Mouse (Mus musculus): ENCODE measurements at regions not wholly inside any gene's neighbourhood (a gene's known extent, or its start where the extent isn't known, plus 50 kb on each side); places are given as distances from the start of the nearest gene placed in this dataset.

DNA sequence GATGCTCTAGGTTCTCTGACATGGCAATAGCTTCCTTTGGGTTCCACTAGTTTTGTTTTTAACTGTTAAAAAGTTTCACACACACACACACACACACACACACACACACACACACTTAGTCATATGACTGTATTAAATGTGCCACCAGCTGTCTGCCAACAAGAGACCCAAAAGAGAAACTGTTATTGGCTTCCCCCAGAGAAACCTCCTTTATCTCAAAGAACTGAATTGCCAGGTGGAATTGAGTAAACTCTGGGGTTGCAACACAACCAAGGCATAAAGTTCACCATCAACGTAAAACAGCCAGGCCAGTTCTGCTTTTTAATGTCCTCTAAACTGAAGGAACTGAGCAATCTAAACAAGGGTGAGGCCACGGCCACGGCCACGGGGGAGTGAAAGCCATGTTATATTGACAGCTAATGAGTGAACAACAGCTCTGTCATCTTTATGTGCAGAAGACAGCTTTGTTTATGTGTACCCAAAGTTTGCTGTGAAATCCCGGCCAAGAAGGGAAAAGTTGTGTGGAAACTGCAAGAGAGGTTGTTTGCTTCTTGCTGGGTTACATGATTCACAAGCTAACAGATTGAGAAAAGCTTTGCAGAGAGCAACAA, 69.3 kb downstream of the Btg1 start:
- no peak for ATAC-seq (replicated peaks)
- Histone ChIP-seq H3K27me3 (replicated peaks) (no peaks in the 10 kb centered on the region), H3K36me3 (replicated peaks) (no peaks in the 10 kb centered on the region), H3K9ac (no peak overlapping the region), H3K27ac (no peak overlapping the region), H3K9me3 (no peaks in the 10 kb centered on the region), H3K4me1 (no peaks in the 10 kb centered on the region), H3K4me3 (no peak overlapping the region), H3K4me2 (no peak overlapping the region)
- 81% methylated on average over 5 of the region's 5 CpGs for WGBS

DNA sequence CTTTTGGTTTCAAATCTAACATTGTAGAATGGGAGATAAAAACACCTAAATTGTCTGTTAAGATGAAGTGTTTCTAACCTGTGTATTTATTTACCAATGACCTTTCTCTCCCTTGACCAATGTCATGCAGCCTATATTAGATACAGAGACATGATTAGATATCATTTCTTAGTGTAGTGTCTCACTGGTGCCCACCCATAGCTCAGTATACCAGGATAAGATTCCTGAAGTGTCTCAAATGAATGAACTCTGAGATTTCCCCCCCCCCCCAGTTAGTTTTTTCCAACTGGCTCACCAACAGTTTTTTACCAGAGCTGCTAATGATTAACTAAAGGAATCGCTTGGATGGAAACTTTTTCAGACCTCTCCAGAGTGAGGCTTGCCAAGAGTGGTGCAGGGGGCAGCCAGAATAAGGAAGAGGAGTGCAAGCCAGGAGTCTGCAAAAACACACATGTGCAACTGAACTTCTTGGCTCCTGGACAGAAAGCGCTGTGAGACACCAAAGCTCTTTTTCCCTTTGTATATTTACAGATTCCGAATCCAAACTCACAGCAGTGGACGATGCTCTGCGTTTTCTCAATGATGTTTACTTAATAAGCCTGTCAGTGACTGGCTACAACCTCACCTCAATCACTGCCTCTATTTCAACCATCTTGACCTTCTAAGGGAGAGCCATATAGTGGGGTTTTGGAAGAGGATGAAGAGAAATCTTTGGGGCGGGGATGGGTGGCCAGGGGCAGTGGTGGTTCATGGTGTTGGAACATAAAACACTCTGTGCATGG, 70.0 kb downstream of the Btg1 start:
- no peak overlapping the region for H3K4me2 ChIP-seq
- WGBS: 86% methylated on average over 6 of the region's 6 CpGs
- H3K4me3 ChIP-seq: no peak overlapping the region
- H3K9me3 ChIP-seq: no peaks in the 10 kb centered on the region
- no peak overlapping the region for H3K27ac ChIP-seq
- ATAC-seq (replicated peaks): no peak
- no peaks in the 10 kb centered on the region for H3K36me3 ChIP-seq (replicated peaks)
- no peaks in the 10 kb centered on the region for H3K4me1 ChIP-seq
- no peaks in the 10 kb centered on the region for H3K27me3 ChIP-seq (replicated peaks)
- H3K9ac ChIP-seq: no peak overlapping the region

DNA sequence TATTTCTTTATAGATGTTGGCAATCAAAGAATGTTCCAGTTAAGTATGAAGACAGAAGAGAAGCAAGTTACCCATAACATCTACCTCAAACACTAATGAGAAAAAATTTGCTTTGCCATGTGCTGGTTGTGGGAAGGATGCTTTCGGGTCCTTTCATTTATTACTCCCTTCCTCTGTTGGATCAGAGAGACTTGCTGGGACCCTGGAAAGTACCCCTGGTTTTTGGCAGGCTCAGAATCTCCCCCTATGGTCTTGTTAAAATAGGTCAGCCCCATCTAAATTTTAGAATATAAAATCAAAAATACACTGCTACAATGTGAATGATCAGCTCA, 70.6 kb downstream of the Btg1 start:
- no peak overlapping the region for H3K4me3 ChIP-seq
- no peak overlapping the region for H3K9ac ChIP-seq
- 90% methylated on average over 1 of the region's 1 CpGs for WGBS
- H3K36me3 ChIP-seq (replicated peaks): no peaks in the 10 kb centered on the region
- H3K27ac ChIP-seq: no peak overlapping the region
- no peaks in the 10 kb centered on the region for H3K27me3 ChIP-seq (replicated peaks)
- H3K4me2 ChIP-seq: no peak overlapping the region
- no peaks in the 10 kb centered on the region for H3K4me1 ChIP-seq
- no peak for ATAC-seq (replicated peaks)
- no peaks in the 10 kb centered on the region for H3K9me3 ChIP-seq

DNA sequence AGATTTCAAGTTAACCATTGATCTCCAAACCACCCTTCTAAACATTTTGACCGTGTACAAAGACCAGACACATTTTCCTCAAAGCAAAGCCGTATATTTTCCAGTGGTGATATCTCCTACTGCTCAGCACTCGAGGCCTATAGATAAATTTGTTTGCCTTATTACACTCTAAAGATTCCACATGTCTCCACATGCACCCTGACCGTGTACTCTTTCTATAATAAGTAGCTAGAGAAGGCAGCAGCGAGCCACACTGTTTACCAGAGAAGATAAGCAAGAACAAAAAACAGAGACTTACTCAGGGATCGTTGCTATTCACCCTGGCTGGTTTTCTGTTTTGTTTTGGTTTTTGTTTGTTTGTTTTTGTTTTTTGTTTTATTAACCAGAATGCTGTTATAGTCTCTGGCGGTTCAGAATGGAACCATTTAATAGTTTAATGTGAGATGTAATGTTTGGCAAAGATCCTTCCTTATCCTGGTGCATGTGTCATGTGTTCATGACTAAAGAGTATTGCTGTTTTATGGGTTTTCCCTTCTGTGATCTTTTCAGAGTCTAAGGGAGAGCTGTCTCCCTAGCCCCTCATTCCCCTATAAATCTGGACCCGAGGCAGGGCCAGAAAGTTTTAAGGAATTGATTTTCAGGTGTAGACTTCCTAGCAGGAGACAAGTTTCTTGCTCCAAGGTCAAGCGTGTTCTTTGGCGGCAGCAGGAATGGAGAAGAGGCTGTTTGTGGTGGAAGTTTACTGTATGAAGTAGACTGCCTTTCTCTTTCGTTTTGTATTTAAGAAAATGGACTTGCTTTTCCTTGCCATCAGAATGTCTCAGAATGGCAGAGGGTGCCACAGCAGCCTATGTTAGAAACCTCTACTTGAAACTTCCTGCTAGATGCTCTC, 73.4 kb downstream of the Btg1 start:
- H3K27ac ChIP-seq: no peak overlapping the region
- 81% methylated on average over 11 of the region's 11 CpGs for WGBS
- no peaks in the 10 kb centered on the region for H3K4me1 ChIP-seq
- no peak for ATAC-seq (replicated peaks)
- no peak overlapping the region for H3K4me2 ChIP-seq
- no peaks in the 10 kb centered on the region for H3K9me3 ChIP-seq
- H3K9ac ChIP-seq: no peak overlapping the region
- no peaks in the 10 kb centered on the region for H3K27me3 ChIP-seq (replicated peaks)
- no peak overlapping the region for H3K4me3 ChIP-seq
- no peaks in the 10 kb centered on the region for H3K36me3 ChIP-seq (replicated peaks)

DNA sequence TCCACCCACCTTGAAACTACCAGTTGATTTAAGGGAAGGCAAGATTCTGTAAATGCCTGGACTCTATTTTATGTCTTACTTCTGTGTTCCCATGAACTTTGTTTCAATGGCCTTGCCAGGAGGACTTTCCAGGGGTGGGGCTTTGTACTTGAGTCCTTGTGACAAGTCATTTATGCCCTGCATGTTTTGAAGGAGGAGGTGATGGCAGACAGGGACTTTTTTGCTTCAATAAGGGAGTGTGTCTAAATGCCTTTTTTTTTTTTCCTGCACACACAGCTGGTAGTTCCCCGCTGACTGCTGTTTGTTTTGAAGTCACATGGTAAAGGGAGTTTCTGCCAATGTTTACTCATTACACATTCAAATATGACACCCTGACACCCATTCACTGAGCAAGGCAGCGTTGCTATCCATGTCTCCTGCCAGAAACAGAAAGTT, 74.1 kb downstream of the Btg1 start:
- no peak overlapping the region for H3K4me2 ChIP-seq
- no peaks in the 10 kb centered on the region for H3K9me3 ChIP-seq
- no peak overlapping the region for H3K27ac ChIP-seq
- H3K4me3 ChIP-seq: no peak overlapping the region
- H3K4me1 ChIP-seq: no peaks in the 10 kb centered on the region
- H3K27me3 ChIP-seq (replicated peaks): no peaks in the 10 kb centered on the region
- ATAC-seq (replicated peaks): no peak
- WGBS: 40% methylated on average over 2 of the region's 2 CpGs
- H3K9ac ChIP-seq: no peak overlapping the region
- H3K36me3 ChIP-seq (replicated peaks): no peaks in the 10 kb centered on the region

DNA sequence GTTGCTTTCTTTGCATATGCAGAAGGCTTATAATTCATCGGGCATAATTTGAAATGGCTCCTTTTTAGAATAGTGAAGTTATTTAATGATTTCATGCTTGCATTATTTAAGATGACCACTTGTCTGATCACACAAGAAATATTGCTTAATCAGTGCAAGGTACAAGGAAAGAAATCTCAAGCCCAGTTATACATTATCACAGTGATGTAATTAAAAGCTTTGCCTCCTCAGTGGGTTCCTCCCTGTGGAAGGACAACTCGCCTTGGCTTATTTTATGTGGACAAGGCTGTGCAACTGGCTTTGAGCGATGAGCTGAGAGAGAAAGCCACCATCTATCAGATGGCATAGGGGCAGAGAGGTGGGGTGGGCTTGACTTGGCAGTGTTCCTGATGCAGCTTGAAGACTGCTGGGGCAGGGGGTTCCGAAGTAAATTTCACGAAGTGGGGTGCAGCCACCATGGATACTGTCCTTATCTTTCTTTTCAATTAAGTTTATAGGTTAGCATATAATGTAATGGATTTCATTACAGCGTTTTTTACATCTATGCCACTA, 74.6 kb downstream of the Btg1 start:
- WGBS: 83% methylated on average over 6 of the region's 6 CpGs
- no peaks in the 10 kb centered on the region for H3K27me3 ChIP-seq (replicated peaks)

DNA sequence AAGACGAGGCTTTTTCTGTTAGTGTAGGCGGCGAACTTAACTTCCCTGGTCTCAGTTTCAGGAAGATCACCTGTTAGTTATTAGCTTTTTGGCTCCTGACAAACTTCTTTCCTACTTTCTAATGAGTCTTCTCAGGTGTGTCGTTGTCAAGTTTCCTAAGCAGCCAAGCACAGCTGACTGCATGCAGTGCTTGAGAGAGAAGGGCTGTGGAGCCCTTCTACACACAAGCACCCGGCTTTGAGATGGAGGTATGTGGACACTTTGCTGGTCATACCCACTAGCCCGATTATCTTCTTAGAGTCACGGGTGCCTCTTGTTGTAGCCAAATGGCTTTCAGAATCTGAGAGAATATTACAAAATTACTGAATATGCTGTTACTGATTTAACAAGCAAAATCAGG, 76.0 kb downstream of the Btg1 start:
- H3K27ac ChIP-seq: no peak overlapping the region
- no peaks in the 10 kb centered on the region for H3K36me3 ChIP-seq (replicated peaks)
- 94% methylated on average over 7 of the region's 7 CpGs for WGBS
- H3K9me3 ChIP-seq: no peaks in the 10 kb centered on the region
- H3K9ac ChIP-seq: no peak overlapping the region
- H3K27me3 ChIP-seq (replicated peaks): no peaks in the 10 kb centered on the region
- H3K4me3 ChIP-seq: no peak overlapping the region
- no peak overlapping the region for H3K4me2 ChIP-seq
- ATAC-seq (replicated peaks): no peak
- no peaks in the 10 kb centered on the region for H3K4me1 ChIP-seq

More for the DNA sequence above, 74.6 kb downstream of the Btg1 start:
- no peak overlapping the region for H3K4me2 ChIP-seq
- H3K27ac ChIP-seq: no peak overlapping the region
- H3K9ac ChIP-seq: no peak overlapping the region
- no peak overlapping the region for H3K4me3 ChIP-seq
- ATAC-seq (replicated peaks): no peak
- H3K9me3 ChIP-seq: no peaks in the 10 kb centered on the region
- no peaks in the 10 kb centered on the region for H3K4me1 ChIP-seq
- H3K36me3 ChIP-seq (replicated peaks): no peaks in the 10 kb centered on the region

DNA sequence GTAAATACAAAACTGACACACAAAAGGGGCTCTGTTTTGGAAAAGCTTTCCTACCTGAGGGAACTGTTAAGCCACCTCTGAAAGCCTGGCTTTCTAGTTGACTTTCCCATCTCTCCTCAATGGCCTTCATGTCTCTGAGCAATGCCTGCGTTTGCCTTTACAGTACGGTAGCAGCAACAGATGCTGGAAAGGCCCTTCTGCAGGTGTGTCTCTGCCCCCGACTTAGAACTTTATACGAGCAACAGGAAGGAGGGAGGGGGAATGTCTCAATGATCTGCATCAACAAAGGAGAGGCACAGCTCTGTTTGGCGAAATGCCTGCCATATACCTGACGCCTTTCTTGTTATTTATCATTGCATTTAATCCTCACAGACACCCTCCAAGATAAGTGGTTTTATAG, 77.0 kb downstream of the Btg1 start:
- Histone ChIP-seq H3K9ac (no peak overlapping the region), H3K36me3 (replicated peaks) (no peaks in the 10 kb centered on the region), H3K27me3 (replicated peaks) (no peaks in the 10 kb centered on the region), H3K27ac (no peak overlapping the region), H3K9me3 (no peaks in the 10 kb centered on the region), H3K4me2 (no peak overlapping the region), H3K4me3 (no peak overlapping the region), H3K4me1 (no peaks in the 10 kb centered on the region)
- 83% methylated on average over 6 of the region's 6 CpGs for WGBS
- ATAC-seq (replicated peaks): no peak

DNA sequence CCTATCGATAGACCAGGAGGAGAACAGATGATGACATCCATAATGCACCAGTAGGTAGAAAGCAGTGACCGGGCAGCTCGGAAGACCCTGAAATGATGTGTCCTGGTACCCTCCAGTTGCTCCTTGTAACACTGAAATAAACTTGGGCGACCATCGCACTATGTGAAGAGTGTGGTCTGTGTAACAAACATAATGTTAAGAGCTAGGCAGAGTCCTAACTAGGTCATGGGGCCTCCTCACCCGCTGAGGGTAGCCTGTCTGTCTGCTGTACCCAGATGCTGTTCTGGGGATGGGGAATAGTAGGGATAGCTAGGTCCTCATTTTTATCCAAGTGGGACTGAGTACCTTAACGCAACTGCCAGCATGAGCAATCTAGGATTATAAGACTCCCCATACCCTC, 79.8 kb downstream of the Btg1 start:
- Histone ChIP-seq H3K4me2 (no peak overlapping the region), H3K36me3 (replicated peaks) (no peaks in the 10 kb centered on the region), H3K4me3 (no peak overlapping the region), H3K9me3 (no peaks in the 10 kb centered on the region), H3K27ac (no peak overlapping the region), H3K27me3 (replicated peaks) (no peaks in the 10 kb centered on the region), H3K9ac (no peak overlapping the region), H3K4me1 (no peaks in the 10 kb centered on the region)
- no peak for ATAC-seq (replicated peaks)
- WGBS: 96% methylated on average over 7 of the region's 7 CpGs

DNA sequence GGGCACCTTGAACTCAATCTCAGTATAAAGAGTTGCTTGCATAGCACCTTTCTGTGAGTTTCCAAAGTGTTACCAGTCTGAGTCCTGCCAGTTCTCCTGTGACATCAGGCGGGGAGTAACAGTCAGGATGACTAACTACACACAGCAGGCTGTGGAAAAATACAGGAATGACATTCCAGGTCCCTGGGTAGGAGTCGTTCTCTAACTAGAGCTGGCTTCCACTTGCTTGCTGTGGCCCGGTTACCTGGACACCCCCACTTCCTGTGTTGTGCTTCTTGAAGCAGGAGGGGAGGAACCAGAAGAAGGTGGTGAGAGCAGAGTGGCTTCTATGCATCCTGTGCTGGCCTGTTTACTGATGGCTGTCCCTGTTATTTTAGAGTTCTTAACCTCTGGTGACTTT, 81.0 kb downstream of the Btg1 start:
- Histone ChIP-seq H3K4me3 (no peak overlapping the region), H3K4me1 (no peaks in the 10 kb centered on the region), H3K4me2 (no peak overlapping the region), H3K9me3 (no peaks in the 10 kb centered on the region), H3K27me3 (replicated peaks) (no peaks in the 10 kb centered on the region), H3K9ac (no peak overlapping the region), H3K27ac (no peak overlapping the region), H3K36me3 (replicated peaks) (no peaks in the 10 kb centered on the region)
- no peak for ATAC-seq (replicated peaks)
- 74% methylated on average over 3 of the region's 3 CpGs for WGBS

DNA sequence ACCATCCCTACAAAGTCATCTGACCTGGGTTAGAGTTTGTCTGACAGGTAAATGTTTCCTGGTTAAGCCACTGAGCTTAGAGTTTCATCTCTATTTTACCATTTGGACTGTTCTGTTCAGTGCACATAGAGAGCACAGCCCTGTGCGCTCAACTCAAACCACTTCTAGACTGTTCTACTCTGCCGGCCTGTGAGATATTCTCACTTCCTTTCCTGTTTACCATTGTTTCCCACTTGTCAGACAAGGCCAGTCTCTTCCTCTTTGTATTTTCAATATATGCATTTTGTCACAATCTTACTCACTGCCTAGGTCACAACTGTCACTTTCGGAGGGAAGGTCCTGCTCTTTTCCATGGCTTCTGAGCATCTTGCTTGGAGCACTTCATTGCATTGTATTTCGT, 89.8 kb downstream of the Btg1 start:
- no peak overlapping the region for H3K9ac ChIP-seq
- H3K9me3 ChIP-seq: no peaks in the 10 kb centered on the region
- no peak for ATAC-seq (replicated peaks)
- 92% methylated on average over 4 of the region's 4 CpGs for WGBS
- no peaks in the 10 kb centered on the region for H3K27me3 ChIP-seq (replicated peaks)
- no peak overlapping the region for H3K4me3 ChIP-seq
- no peaks in the 10 kb centered on the region for H3K36me3 ChIP-seq (replicated peaks)
- no peak overlapping the region for H3K27ac ChIP-seq
- no peak overlapping the region for H3K4me2 ChIP-seq
- H3K4me1 ChIP-seq: no peaks in the 10 kb centered on the region

DNA sequence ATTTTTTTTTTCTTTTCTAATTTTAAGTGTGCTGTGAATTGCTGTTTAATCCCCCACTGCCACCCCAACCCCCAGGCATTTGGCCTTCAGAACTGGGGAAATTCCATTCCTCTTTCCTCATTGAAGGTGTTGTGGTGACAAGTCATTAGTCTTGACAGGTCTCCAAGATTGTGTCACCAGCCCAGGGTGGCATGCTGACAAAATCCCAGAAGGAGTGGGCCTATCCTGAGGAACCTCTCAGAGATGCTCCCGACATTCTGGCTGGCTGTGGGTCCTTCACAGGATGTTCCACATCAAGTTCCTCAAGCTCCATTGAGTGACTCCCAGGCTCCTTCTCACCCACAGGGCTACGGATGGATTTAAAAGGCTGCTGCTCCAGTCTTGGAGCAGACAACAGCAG, 91.7 kb downstream of the Btg1 start:
- Histone ChIP-seq H3K27ac (no peak overlapping the region), H3K27me3 (replicated peaks) (no peaks in the 10 kb centered on the region), H3K36me3 (replicated peaks) (no peaks in the 10 kb centered on the region), H3K9ac (no peak overlapping the region), H3K4me1 (no peaks in the 10 kb centered on the region), H3K9me3 (no peaks in the 10 kb centered on the region), H3K4me2 (no peak overlapping the region), H3K4me3 (no peak overlapping the region)
- ATAC-seq (replicated peaks): no peak
- 81% methylated on average over 2 of the region's 2 CpGs for WGBS

Measured in midbrain, embryonic 15.5 days (tissue).